Mouse (Mus musculus) intestine, embryonic 14.5 days (tissue): Measurements from ENCODE around the gene Trip4. TPM values are rescaled to one million over a fixed set of nuclear protein-coding genes. Genes with fewer than 3 reads are reported as not detected.

Experiments
- ATAC-seq: fragments of 200-750 bp; cut with Nextera tagmentation; replicated peaks from 2 replicates; pipeline ENCODE4 v1.8.0; 2017; ENCODE audit warnings: low read depth, moderate number of reproducible peaks, moderate TSS enrichment, moderate library complexity; ENCODE audit not compliant: low FRiP score, low TSS enrichment
- DNase-seq: peaks from one replicate; pipeline ENCODE4 v3.0.0-alpha.2; 2018; ENCODE audit warnings: low spot score
- H3K27ac ChIP-seq: fragments of 300-500 bp; sonication (generic); 2 replicates; pipeline ENCODE4 v1.5.1; 2014; ENCODE audit warnings: low read depth, mild to moderate bottlenecking, control low read depth
- H3K27me3 ChIP-seq: fragments of 300-500 bp; sonication (generic); replicated peaks from 2 replicates; pipeline ENCODE4 v1.6.1; 2014; ENCODE audit warnings: low read length, control low read depth; ENCODE audit not compliant: control insufficient read depth, insufficient read depth
- H3K36me3 ChIP-seq: fragments of 300-500 bp; sonication (generic); 2 replicates; pipeline ENCODE4 v1.6.1; 2014; ENCODE audit warnings: low read length, control low read depth; ENCODE audit not compliant: control insufficient read depth, insufficient read depth
- H3K4me1 ChIP-seq: fragments of 300-500 bp; sonication (generic); replicated peaks from 2 replicates; pipeline ENCODE4 v1.6.1; 2014; ENCODE audit warnings: low read length, control low read depth, mixed read lengths; ENCODE audit not compliant: control insufficient read depth, insufficient read depth
- H3K4me2 ChIP-seq: fragments of 300-500 bp; sonication (generic); 2 replicates; pipeline ENCODE4 v1.6.1; 2014; ENCODE audit warnings: low read length
- H3K4me3 ChIP-seq: fragments of 300-500 bp; sonication (generic); 2 replicates; pipeline ENCODE4 v1.5.1; 2014; ENCODE audit warnings: low read depth, low read length, control low read depth, mixed read lengths
- H3K9ac ChIP-seq: fragments of 300-500 bp; sonication (generic); 2 replicates; pipeline ENCODE4 v1.6.1; 2014; ENCODE audit warnings: mild to moderate bottlenecking, low read length
- H3K9me3 ChIP-seq: fragments of 300-500 bp; sonication (generic); 2 replicates; pipeline ENCODE4 v1.6.1; 2016; ENCODE audit warnings: low read length, control low read depth; ENCODE audit not compliant: control insufficient read depth
- WGBS: fragments of 180-500 bp; shearing (Covaris S2); extraction: QIAGEN DNeasy Blood & Tissue Kit; methylation state at CpG from one replicate; pipeline ENCODE4 v1.1.7; 2014; 5-methylcytosine and 5-hydroxymethylcytosine counted together
- polyA plus RNA-seq: library from polyadenylated mRNA; unstranded; fragments of >200 nt; fragmentation: Nextera tagmentation; extraction: Ambion mirVana; gene quantifications from 2 replicates; pipeline ENCODE4 v1.2.1, GENCODE M21; 2014

Gene Trip4
- polyA plus RNA-seq, 1 experiment from 2014 or later = 25.9 TPM

DNA sequence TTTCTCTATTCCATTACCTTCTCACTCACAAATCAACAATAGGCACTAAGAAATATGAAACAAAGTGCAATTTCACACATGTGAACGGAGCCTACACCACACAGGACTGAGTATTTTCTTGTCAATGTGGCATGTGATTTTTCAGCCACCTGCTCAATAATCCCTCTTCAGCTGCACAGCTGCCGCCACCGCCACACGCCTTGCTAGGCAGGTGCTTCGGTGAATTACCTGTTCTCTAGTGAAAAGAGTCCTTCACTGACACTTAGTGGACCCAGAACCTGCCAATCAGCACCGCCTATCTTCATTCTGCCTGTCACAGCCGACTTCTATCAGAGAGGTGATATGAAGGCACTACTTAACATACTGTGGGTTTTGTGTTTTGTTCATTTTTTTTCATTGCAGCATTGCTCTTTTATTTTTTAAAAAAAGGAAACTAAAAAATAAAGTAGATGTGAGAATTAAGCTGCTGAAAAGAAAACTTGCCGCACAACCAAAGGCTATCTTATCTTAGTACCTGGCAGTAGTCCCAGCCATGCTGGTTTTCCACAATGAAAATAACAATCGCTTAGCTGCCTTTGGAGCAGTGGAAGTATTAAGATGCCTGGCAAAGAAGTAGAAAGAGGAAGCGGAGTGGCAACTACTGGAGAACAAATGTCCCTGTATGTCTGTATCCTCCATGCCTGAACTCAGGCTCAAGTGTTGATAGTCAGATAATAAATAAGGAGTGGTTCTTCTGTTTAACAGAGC lies 84.7 kb downstream of the Trip4 start:
- Histone ChIP-seq H3K4me1 (peaks cover 33% of the 10 kb centered on the region), H3K4me2 (no peak overlapping the region), H3K36me3 (no peaks in the 10 kb centered on the region), H3K4me3 (no peak overlapping the region), H3K27me3 (no peaks in the 10 kb centered on the region), H3K27ac (no peak overlapping the region), H3K9ac (no peak overlapping the region), H3K9me3 (no peaks in the 10 kb centered on the region)
- no peak for ATAC-seq
- no peak for DNase-seq
- WGBS = 66% methylated on average over 10 of the region's 10 CpGs

DNA sequence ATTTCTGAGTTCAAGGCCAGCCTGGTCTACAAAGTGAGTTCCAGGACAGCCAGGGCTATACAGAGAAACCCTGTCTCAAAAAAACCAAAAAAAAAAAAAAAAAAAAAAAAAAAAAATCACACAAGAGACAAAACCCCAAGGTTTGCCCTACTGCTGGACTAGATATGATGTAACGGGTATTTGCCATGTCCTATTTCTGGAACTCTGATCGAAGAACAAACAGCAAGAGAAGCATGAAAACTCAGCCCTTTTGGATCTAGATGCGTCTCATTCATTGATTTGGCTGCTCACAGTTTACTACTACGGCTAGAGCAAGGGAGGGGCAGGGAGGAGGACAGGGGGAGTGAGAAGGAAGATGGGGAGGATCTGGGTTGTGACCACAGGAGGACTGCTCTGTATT lies 86.6 kb downstream of the Trip4 start:
- no peak for ATAC-seq
- Histone ChIP-seq H3K4me2 (no peak overlapping the region), H3K9ac (no peak overlapping the region)

DNA sequence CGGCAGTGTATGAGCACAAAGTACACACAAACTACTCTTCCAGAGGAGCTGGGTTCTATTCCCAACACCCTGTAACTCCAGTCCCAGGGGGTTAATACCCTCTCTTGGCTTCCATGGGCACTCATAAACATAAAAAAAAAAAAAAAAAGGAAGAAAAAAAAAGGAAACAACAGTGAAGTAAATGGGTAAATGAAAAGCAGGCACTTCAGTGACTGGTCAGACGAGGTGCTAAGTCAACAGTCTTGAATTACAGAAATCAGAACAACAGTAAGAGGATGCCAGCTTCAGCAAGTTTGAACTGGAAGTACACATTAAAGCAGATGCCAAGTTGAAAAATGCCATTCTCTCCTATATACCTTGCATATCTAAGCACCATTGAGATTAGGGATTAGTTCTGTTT lies 88.3 kb downstream of the Trip4 start:
- no peak for DNase-seq
- no peak overlapping the region for H3K27ac ChIP-seq
- ATAC-seq = no peak

More for the DNA sequence above, 86.6 kb downstream of the Trip4 start:
- no peaks in the 10 kb centered on the region for H3K27me3 ChIP-seq
- 82% methylated on average over 4 of the region's 4 CpGs for WGBS
- H3K36me3 ChIP-seq = no peaks in the 10 kb centered on the region
- H3K4me3 ChIP-seq = no peak overlapping the region
- H3K9me3 ChIP-seq = no peaks in the 10 kb centered on the region
- peaks cover 26% of the 10 kb centered on the region for H3K4me1 ChIP-seq
- no peak overlapping the region for H3K27ac ChIP-seq
- DNase-seq = no peak

DNA sequence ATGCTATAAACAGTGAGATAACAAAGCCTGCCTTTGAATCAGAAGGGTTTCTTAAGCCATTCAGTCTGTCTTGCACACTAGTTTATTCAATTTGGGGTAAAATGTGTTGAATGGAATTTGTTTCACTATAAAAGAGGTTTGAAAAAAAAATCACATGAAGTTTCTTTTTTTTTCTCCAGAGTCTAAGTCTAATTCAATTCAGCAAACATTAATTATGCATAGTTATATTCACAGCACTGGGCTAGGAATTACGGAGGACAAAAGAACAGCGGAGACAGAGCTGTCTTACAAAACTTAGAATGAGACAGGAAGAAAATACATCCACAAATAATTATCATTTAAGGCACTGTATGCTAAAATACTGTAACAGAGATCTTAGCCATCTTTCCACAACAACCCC lies 90.2 kb downstream of the Trip4 start:
- H3K9me3 ChIP-seq = no peaks in the 10 kb centered on the region
- no peak overlapping the region for H3K4me3 ChIP-seq
- no peak overlapping the region for H3K9ac ChIP-seq
- WGBS = 88% methylated on average over 2 of the region's 2 CpGs
- DNase-seq = no peak
- peaks cover 9% of the 10 kb centered on the region; the same call in 1 of the 2 replicates for H3K36me3 ChIP-seq
- peaks cover 2% of the 10 kb centered on the region; the same call in 1 of the 2 replicates for H3K4me1 ChIP-seq
- no peaks in the 10 kb centered on the region for H3K27me3 ChIP-seq
- H3K4me2 ChIP-seq = no peak overlapping the region
- no peak overlapping the region for H3K27ac ChIP-seq
- no peak for ATAC-seq

More for the DNA sequence above, 88.3 kb downstream of the Trip4 start:
- Histone ChIP-seq H3K9ac (no peak overlapping the region), H3K4me3 (no peak overlapping the region), H3K27me3 (no peaks in the 10 kb centered on the region), H3K36me3 (peaks cover 3% of the 10 kb centered on the region; the same call in 1 of the 2 replicates), H3K9me3 (no peaks in the 10 kb centered on the region), H3K4me2 (no peak overlapping the region), H3K4me1 (peaks cover 17% of the 10 kb centered on the region)
- WGBS = 78% methylated on average over 2 of the region's 2 CpGs

DNA sequence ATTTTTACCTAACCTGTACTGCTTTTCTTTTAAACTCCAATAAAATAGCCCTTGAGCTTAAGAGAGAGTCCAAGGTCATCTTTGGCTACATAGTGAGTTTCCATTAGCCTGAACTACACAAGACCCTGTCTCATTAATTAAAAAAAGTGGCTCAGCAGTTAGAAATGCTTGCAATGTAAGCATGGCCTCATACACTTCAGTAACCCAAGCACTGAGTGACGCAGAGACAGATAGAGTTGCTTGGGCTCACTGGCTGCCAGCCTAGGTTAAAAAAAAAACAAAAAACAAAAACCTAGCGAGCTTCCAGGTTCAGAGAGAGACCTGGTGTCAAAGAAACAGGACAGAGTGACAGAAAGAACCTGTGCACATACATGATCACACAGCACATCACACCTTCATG lies 95.8 kb downstream of the Trip4 start:
- H3K4me1 ChIP-seq = peaks cover 3% of the 10 kb centered on the region; the same call in 1 of the 2 replicates
- ATAC-seq = no peak

DNA sequence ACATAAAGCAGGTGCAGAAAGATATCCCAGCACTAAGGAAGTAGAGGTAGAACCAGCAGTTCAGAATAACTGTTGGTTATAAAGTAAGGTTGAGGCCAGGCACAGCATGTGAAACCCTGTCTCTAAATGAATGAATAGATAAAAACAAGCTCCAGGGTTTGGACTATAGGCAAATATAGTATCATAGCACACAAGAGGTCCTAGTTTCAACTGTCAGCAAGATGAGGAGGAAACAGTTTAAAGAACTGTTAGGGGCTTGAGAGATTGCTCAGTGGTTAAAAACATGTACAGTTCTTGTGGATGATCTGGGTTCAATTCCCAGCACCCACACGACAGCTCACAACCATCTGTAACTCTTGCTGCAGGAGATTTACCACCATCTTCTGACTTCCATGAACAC lies 96.8 kb downstream of the Trip4 start:
- Histone ChIP-seq H3K4me3 (no peak overlapping the region), H3K4me2 (no peak overlapping the region), H3K27ac (no peak overlapping the region), H3K27me3 (no peaks in the 10 kb centered on the region), H3K4me1 (peaks cover 3% of the 10 kb centered on the region; the same call in 1 of the 2 replicates), H3K36me3 (peaks cover 9% of the 10 kb centered on the region; the same call in 1 of the 2 replicates), H3K9ac (no peak overlapping the region), H3K9me3 (no peaks in the 10 kb centered on the region)
- 88% methylated on average over 1 of the region's 1 CpGs for WGBS
- DNase-seq (no peak), ATAC-seq (no peak)

More for the DNA sequence above, 95.8 kb downstream of the Trip4 start:
- H3K9me3 ChIP-seq = no peaks in the 10 kb centered on the region
- 63% methylated on average over 2 of the region's 2 CpGs for WGBS
- no peak overlapping the region for H3K4me3 ChIP-seq
- no peak for DNase-seq
- H3K27ac ChIP-seq = no peak overlapping the region
- peaks cover 9% of the 10 kb centered on the region; the same call in 1 of the 2 replicates for H3K36me3 ChIP-seq
- H3K4me2 ChIP-seq = no peak overlapping the region
- no peak overlapping the region for H3K9ac ChIP-seq
- H3K27me3 ChIP-seq = no peaks in the 10 kb centered on the region

DNA sequence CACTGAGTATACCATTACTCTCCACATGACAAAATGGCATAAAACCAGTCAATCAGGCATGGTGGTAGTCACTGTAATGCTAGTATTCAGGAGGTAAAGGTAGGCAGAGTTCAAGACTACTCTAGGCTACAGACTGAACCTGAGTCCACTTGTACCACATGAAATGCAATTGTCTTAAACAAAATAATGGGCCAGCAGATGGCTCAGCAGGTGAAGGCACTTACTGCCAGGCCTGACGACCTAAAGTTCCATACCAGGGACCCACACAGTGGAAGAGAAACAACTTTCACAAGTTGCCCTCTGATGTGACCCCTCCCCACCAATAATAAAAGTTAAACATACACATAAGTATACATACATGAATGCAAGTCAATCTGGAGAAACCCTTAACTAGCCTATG lies 100.8 kb downstream of the Trip4 start:
- no peak overlapping the region for H3K27ac ChIP-seq
- DNase-seq = no peak
- no peak for ATAC-seq
- no peak overlapping the region for H3K4me2 ChIP-seq
- no peaks in the 10 kb centered on the region for H3K9me3 ChIP-seq
- WGBS = 57% methylated on average over 1 of the region's 1 CpGs
- no peaks in the 10 kb centered on the region for H3K27me3 ChIP-seq
- H3K4me1 ChIP-seq = no peaks in the 10 kb centered on the region
- H3K9ac ChIP-seq = no peak overlapping the region
- H3K36me3 ChIP-seq = no peaks in the 10 kb centered on the region
- no peak overlapping the region for H3K4me3 ChIP-seq

DNA sequence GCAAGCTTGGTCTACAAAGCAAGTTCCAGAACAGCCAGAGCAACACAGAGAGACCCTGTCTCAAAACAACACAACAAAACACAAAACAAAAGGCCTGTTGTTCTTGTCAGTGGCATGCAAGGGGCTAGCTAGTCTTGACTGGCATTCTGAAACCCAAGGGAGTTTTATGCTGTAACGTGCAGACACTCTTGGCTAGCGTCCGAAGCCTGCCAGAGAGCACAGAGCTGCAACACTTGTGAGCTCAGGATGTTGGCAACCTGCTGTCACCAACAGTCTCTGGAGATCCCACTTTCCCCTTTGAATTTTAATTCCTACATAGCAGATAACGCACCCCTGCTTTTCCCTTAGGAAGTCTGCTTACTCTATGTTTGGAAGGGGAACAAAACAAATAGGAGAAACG lies 101.3 kb downstream of the Trip4 start:
- Histone ChIP-seq H3K27ac (no peak overlapping the region), H3K4me3 (no peak overlapping the region), H3K27me3 (no peaks in the 10 kb centered on the region), H3K36me3 (no peaks in the 10 kb centered on the region), H3K4me1 (no peaks in the 10 kb centered on the region), H3K4me2 (no peak overlapping the region), H3K9ac (no peak overlapping the region), H3K9me3 (no peaks in the 10 kb centered on the region)
- WGBS = 77% methylated on average over 5 of the region's 5 CpGs
- DNase-seq (no peak), ATAC-seq (no peak)

DNA sequence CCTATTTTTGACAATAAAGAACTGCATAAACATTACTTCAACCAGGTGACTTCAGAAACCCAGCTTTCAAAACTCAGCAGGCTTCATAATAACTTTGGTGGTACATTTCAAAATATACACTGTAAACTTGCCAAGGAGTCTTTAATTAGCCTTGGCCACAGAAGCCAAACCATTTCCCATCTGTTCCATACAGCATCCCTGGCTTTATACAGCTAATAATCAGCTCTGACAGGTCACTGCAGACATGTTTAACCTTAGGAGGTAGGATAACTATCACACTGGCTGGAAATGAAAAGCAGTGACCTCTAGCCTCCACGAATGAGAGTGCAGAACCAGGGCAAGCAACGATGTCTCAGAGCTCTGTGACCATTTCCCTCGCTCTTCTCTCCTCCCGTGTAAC lies 108.8 kb downstream of the Trip4 start:
- Histone ChIP-seq H3K4me2 (no peak overlapping the region), H3K36me3 (peaks cover 6% of the 10 kb centered on the region; the same call in 1 of the 2 replicates), H3K9me3 (no peaks in the 10 kb centered on the region), H3K4me3 (no peak overlapping the region), H3K27ac (no peak overlapping the region), H3K27me3 (no peaks in the 10 kb centered on the region), H3K4me1 (no peaks in the 10 kb centered on the region), H3K9ac (no peak overlapping the region)
- DNase-seq = no peak
- ATAC-seq = no peak
- 76% methylated on average over 4 of the region's 4 CpGs for WGBS
